Mouse (Mus musculus): Measurements from ENCODE around the gene Atg16l2. TPM values are rescaled to one million over a fixed set of nuclear protein-coding genes. Genes with fewer than 3 reads are reported as not detected.

The Atg16l2 gene
- total RNA-seq (2023), result 128 TPM

DNA sequence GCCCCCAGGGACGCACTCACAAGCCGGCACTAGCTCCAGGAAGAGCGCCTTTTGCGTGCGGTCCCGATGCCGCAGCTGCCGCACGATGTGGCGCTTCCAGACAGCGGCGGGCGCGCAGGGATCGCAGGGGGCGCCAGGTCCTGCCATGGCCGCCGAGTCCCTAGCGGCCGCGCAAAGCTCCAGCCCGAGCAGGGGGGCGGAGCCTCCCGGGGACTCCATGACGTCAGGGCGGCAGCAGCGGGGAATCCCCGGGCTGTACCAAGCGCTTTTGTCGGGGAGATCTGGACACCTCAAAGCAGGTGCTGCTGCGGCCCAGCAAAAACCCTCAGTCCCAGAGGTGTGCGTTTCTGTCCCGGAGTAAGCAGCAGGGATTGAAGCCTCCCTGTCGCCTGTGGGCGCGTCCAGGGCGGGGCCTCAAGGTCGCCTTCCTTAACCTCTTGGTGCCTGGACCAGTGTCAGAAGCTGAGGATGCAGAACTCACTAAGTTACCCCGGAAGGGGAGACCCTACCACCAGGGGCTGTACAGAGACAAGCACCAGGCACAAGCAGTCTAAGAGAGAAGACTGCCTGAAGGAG is at the start of gene Atg16l2:
Atg16l2 (minus strand) TSS at position 371 of the 576 bp plus-strand sequence.

DNA sequence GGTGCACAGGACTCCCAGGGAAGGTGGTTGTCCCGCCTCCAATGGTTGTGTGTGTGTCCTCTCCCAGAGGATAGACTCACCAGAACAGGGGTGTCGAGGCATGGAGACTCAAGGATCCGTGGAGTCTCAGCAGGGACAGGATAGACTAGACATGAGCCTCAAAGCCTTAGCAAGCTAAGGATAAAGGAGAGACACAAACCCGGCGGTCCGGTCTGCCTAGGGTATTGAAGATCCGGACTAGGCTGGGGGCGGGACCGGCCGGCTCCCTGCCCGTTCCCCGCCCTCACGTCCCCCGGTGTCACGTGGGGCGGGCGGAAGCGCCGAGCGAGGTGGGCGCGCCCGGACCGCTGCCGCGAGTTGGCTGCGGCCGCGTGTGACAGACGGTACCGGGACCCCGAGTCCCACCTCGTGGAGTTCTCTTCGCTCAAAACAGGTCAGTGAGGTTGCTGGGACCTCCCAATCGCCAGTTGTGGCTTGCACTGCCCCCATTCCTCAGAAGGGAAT is 45.8 kb upstream of the Atg16l2 start, which contains the start of gene Arap1:
Arap1 (plus strand) TSS at position 301 of the 504 bp plus-strand sequence.

DNA sequence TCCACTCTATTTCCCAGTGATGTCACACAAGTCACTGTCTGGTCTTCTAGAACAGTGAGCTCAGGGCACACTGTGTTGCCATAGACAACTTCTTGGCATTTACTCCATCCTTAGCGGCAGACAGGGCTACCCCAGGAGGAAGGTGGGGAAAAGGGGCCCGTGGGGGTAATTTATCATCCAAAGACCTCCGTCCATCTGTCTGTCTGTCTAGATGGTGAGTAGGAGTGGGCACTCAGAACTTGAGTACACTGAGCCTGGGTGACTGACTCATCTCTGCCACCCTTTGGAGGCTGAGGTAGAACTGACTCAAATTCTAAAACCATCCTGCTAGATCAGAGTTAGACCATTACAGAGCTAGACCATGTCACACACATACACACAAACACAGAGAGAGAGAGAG is 15.0 kb upstream of the Atg16l2 start, which contains the start of gene Stard10:
Stard10 (plus strand) TSS at position 73 of the 400 bp plus-strand sequence.

Other genes with a start within 250 kb of the Atg16l2 start
- 97.3 TPM for gene Fchsd2, start 209.4 kb downstream of the Atg16l2 start, total RNA-seq (2023)
- gene Stard10, start 14.8 kb upstream of the Atg16l2 start, total RNA-seq (2023), result 9.5 TPM
- gene Arap1, start 45.8 kb upstream of the Atg16l2 start, total RNA-seq (2023), result 171 TPM
- 31.4 TPM for gene Gm45837, start 108.6 kb upstream of the Atg16l2 start, total RNA-seq (2023)
- gene Pde2a, start 119.4 kb upstream of the Atg16l2 start, total RNA-seq (2023), result 74.9 TPM

All from CD4-positive naive resting alpha-beta T cell, adult 57 days (primary cell).